Mouse (Mus musculus): ENCODE results near the gene Pts. TPM values are rescaled to one million over a fixed set of nuclear protein-coding genes. Genes with fewer than 3 reads are reported as not detected.

Pts gene
- polyA plus RNA-seq, 1 experiment: 29.4 TPM

GRCm38 (mm10) chr9:50554241-50555093 lies 25.9 kb upstream of the Pts start, which contains the start of gene Il18:
Gene Il18 (plus strand): TSS chr9:50554827.
- Histone ChIP-seq H3ac (ENCODE audit: control insufficient read depth, insufficient read length) (no peak within 1 kb of the TSS), H3K36me3 (ENCODE audit: control insufficient read depth, insufficient read depth) (no peaks in the 10 kb centered on the region), H3K79me2 (ENCODE audit: control insufficient read depth, insufficient read depth) (no peaks in the 10 kb centered on the region), H3K4me3 (peak within 1 kb of the TSS; percentile 11), H3K4me2 (ENCODE audit: low read depth) (peak within 1 kb of the TSS; percentile 74), H3K27me3 (ENCODE audit: control insufficient read depth, insufficient read depth, insufficient read length) (no peaks in the 10 kb centered on the region)
- TF ChIP-seq E2F4 (IDR thresholded peaks at IDR 0.05; ENCODE audit: insufficient read depth): no peak
- TF ChIP-seq CEBPB (IDR thresholded peaks at IDR 0.05; ENCODE audit: insufficient read depth, poor library complexity, severe bottlenecking): no peak
- no peak for TF ChIP-seq REST (IDR thresholded peaks at IDR 0.05; ENCODE audit: insufficient read depth, insufficient read length)

- Histone ChIP-seq H3K27me3 (ENCODE audit: control insufficient read depth, insufficient read depth, insufficient read length) (no peaks in the 10 kb centered on the region), H3K4me3 (no peak overlapping the region), H3ac (ENCODE audit: control insufficient read depth, insufficient read length) (no peak overlapping the region), H3K36me3 (ENCODE audit: control insufficient read depth, insufficient read depth) (no peaks in the 10 kb centered on the region), H3K4me2 (ENCODE audit: low read depth) (no peak overlapping the region), H3K79me2 (ENCODE audit: control insufficient read depth, insufficient read depth) (no peaks in the 10 kb centered on the region)
- no peak for TF ChIP-seq USF1 (IDR thresholded peaks at IDR 0.05; ENCODE audit: low read depth)
- TF ChIP-seq POLR2A (IDR thresholded peaks at IDR 0.05; ENCODE audit: insufficient read length, low read depth): no peak
- TF ChIP-seq TCF3 (IDR thresholded peaks at IDR 0.05; ENCODE audit: insufficient read length, low read depth): no peak
- no peak for TF ChIP-seq CEBPB (IDR thresholded peaks at IDR 0.05; ENCODE audit: insufficient read depth, poor library complexity, severe bottlenecking)
- TF ChIP-seq MYOG (IDR thresholded peaks at IDR 0.05; ENCODE audit: control insufficient read depth in 1 of 3, insufficient read depth in 1 of 3, insufficient read length in 2 of 3, low read depth in 2 of 3): no peak
- no peak for TF ChIP-seq POLR2AphosphoS2 (IDR thresholded peaks at IDR 0.05; ENCODE audit: insufficient read length, low read depth)
- TF ChIP-seq MAX (IDR thresholded peaks at IDR 0.05; ENCODE audit: low read depth): no peak
- no peak for TF ChIP-seq REST (IDR thresholded peaks at IDR 0.05; ENCODE audit: insufficient read depth, insufficient read length)
Observed at GRCm38 (mm10) chr9:50553547-50553946, 25.0 kb upstream of the Pts start.

DNA sequence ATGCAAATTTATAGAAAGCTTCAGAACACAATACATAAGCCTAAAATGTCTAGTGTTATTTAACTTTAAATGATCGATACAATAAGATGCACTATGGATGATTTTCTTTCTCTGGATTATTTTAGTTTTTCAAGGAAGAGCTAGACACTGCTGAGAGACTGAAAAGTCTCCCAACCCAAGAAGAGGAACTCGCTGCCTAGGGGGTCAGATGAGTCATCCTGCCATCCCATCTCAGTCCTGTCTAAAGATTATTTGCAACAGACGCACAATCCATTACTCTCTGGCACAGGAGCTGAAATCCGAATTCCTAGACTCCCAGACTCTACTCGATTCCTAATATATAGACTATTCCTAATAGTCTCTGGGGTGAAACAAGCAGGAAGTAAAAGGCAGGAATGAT lies 23.7 kb upstream of the Pts start:
- Histone ChIP-seq H3K4me3 (no peak overlapping the region), H3ac (ENCODE audit: control insufficient read depth, insufficient read length) (no peak overlapping the region), H3K27me3 (ENCODE audit: control insufficient read depth, insufficient read depth, insufficient read length) (no peaks in the 10 kb centered on the region), H3K79me2 (ENCODE audit: control insufficient read depth, insufficient read depth) (no peaks in the 10 kb centered on the region), H3K4me2 (ENCODE audit: low read depth) (no peak overlapping the region), H3K36me3 (ENCODE audit: control insufficient read depth, insufficient read depth) (no peaks in the 10 kb centered on the region)
- TF ChIP-seq MAX (IDR thresholded peaks at IDR 0.05; ENCODE audit: low read depth): no peak
- no peak for TF ChIP-seq MYOD1 (IDR thresholded peaks at IDR 0.05; ENCODE audit: control insufficient read depth in 1 of 3, insufficient read length in 2 of 3, low read depth in 2 of 3)
- no peak for TF ChIP-seq POLR2A (IDR thresholded peaks at IDR 0.05; ENCODE audit: insufficient read length, low read depth)
- no peak for TF ChIP-seq POLR2AphosphoS2 (IDR thresholded peaks at IDR 0.05; ENCODE audit: insufficient read length, low read depth)
- TF ChIP-seq MYOG (IDR thresholded peaks at IDR 0.05; ENCODE audit: control insufficient read depth in 1 of 3, insufficient read depth in 1 of 3, insufficient read length in 2 of 3, low read depth in 2 of 3): no peak
- no peak for TF ChIP-seq TCF3 (IDR thresholded peaks at IDR 0.05; ENCODE audit: insufficient read length, low read depth)
- TF ChIP-seq REST (IDR thresholded peaks at IDR 0.05; ENCODE audit: insufficient read depth, insufficient read length): no peak
- no peak for TF ChIP-seq CEBPB (IDR thresholded peaks at IDR 0.05; ENCODE audit: insufficient read depth, poor library complexity, severe bottlenecking)
- no peak for TF ChIP-seq E2F4 (IDR thresholded peaks at IDR 0.05; ENCODE audit: insufficient read depth)
- no peak for TF ChIP-seq USF1 (IDR thresholded peaks at IDR 0.05; ENCODE audit: low read depth)
- no peak for TF ChIP-seq TCF12 (IDR thresholded peaks at IDR 0.05; ENCODE audit: insufficient read depth, poor library complexity, severe bottlenecking)
- TF ChIP-seq SRF (IDR thresholded peaks at IDR 0.05; ENCODE audit: control insufficient read depth, insufficient read length, low read depth): no peak

- H3ac ChIP-seq (ENCODE audit: control insufficient read depth, insufficient read length): no peak overlapping the region
- no peak for TF ChIP-seq MYOG (IDR thresholded peaks at IDR 0.05; ENCODE audit: control insufficient read depth in 1 of 3, insufficient read depth in 1 of 3, insufficient read length in 2 of 3, low read depth in 2 of 3)
- TF ChIP-seq POLR2AphosphoS2 (IDR thresholded peaks at IDR 0.05; ENCODE audit: insufficient read length, low read depth): no peak
- no peak for TF ChIP-seq CEBPB (IDR thresholded peaks at IDR 0.05; ENCODE audit: insufficient read depth, poor library complexity, severe bottlenecking)
- TF ChIP-seq SRF (IDR thresholded peaks at IDR 0.05; ENCODE audit: control insufficient read depth, insufficient read length, low read depth): no peak
- TF ChIP-seq MAX (IDR thresholded peaks at IDR 0.05; ENCODE audit: low read depth): no peak
- no peak for TF ChIP-seq POLR2A (IDR thresholded peaks at IDR 0.05; ENCODE audit: insufficient read length, low read depth)
- TF ChIP-seq TCF3 (IDR thresholded peaks at IDR 0.05; ENCODE audit: insufficient read length, low read depth): no peak
- TF ChIP-seq TCF12 (IDR thresholded peaks at IDR 0.05; ENCODE audit: insufficient read depth, poor library complexity, severe bottlenecking): no peak
- TF ChIP-seq REST (IDR thresholded peaks at IDR 0.05; ENCODE audit: insufficient read depth, insufficient read length): no peak
- no peak for TF ChIP-seq E2F4 (IDR thresholded peaks at IDR 0.05; ENCODE audit: insufficient read depth)
- TF ChIP-seq USF1 (IDR thresholded peaks at IDR 0.05; ENCODE audit: low read depth): no peak
- TF ChIP-seq MYOD1 (IDR thresholded peaks at IDR 0.05; ENCODE audit: control insufficient read depth in 1 of 3, insufficient read length in 2 of 3, low read depth in 2 of 3): no peak
- no peaks in the 10 kb centered on the region for H3K27me3 ChIP-seq (ENCODE audit: control insufficient read depth, insufficient read depth, insufficient read length)
- no peaks in the 10 kb centered on the region for H3K79me2 ChIP-seq (ENCODE audit: control insufficient read depth, insufficient read depth)
- H3K4me3 ChIP-seq: no peak overlapping the region
- no peak overlapping the region for H3K4me2 ChIP-seq (ENCODE audit: low read depth)
- H3K36me3 ChIP-seq (ENCODE audit: control insufficient read depth, insufficient read depth): no peaks in the 10 kb centered on the region
Observed at GRCm38 (mm10) chr9:50548936-50549335, 20.4 kb upstream of the Pts start.

Data from myocyte (in vitro differentiated cells).